Mouse (Mus musculus): ENCODE data around the gene Fnd3c2. TPM values are rescaled to one million over a fixed set of nuclear protein-coding genes. Genes with fewer than 3 reads are reported as not detected.
A peak's percentile ranks its signal among the peaks of the same experiment; 100 is the strongest.
"Not testable (repeated sequence)": the region's sequence is repeated elsewhere in the genome, so short reads cannot be mapped to it uniquely, and the experiment has no call there.

Gene Fnd3c2
- polyA plus RNA-seq (2014; fragmentation: Nextera tagmentation; extraction: Ambion mirVana), result not detected in 2 replicates

- no peaks in the 10 kb centered on the region for H3K4me1 ChIP-seq (replicated peaks; ENCODE audit: control insufficient read depth, insufficient read depth, low read length)
- DNase-seq (ENCODE audit: low spot score) (no peak), ATAC-seq (replicated peaks; ENCODE audit: low FRiP score) (no peak)
- H3K4me2 ChIP-seq (ENCODE audit: low read depth, low read length, severe bottlenecking), result no peak within 1 kb of the TSS
- H3K9me3 ChIP-seq (ENCODE audit: control insufficient read depth, low read length), result no peaks in the 10 kb centered on the region
- H3K4me3 ChIP-seq (ENCODE audit: low read depth, low read length), result no peak within 1 kb of the TSS
- no peaks in the 10 kb centered on the region for H3K27me3 ChIP-seq (ENCODE audit: control insufficient read depth, insufficient read depth, low read length)
- no peaks in the 10 kb centered on the region for H3K36me3 ChIP-seq (ENCODE audit: control insufficient read depth, insufficient read depth, low read length)
- 85% methylated on average over 4 of the region's 4 CpGs for WGBS
- no peak within 1 kb of the TSS for H3K9ac ChIP-seq (ENCODE audit: low read length)
- no peak within 1 kb of the TSS for H3K27ac ChIP-seq (ENCODE audit: low read depth, low read length)
Observed at GRCm38 (mm10) chrX:106255276-106255675, at the start of gene Fnd3c2. Gene Fnd3c2, minus strand, starts transcription at chrX:106255376.

- no peak overlapping the region for H3K4me3 ChIP-seq (ENCODE audit: low read depth, low read length)
- H3K27ac ChIP-seq (ENCODE audit: low read depth, low read length), result no peak overlapping the region
- DNase-seq (ENCODE audit: low spot score), result no peak
- no peak overlapping the region for H3K4me2 ChIP-seq (ENCODE audit: low read depth, low read length, severe bottlenecking)
- no peaks in the 10 kb centered on the region for H3K9me3 ChIP-seq (ENCODE audit: control insufficient read depth, low read length)
- H3K4me1 ChIP-seq (replicated peaks; ENCODE audit: control insufficient read depth, insufficient read depth, low read length), result no peaks in the 10 kb centered on the region
- H3K36me3 ChIP-seq (ENCODE audit: control insufficient read depth, insufficient read depth, low read length), result no peaks in the 10 kb centered on the region
- 91% methylated on average over 2 of the region's 2 CpGs for WGBS
- no peak overlapping the region for H3K9ac ChIP-seq (ENCODE audit: low read length)
- no peaks in the 10 kb centered on the region for H3K27me3 ChIP-seq (ENCODE audit: control insufficient read depth, insufficient read depth, low read length)
- no peak for ATAC-seq (replicated peaks; ENCODE audit: low FRiP score)
Observed at GRCm38 (mm10) chrX:106284441-106284840, 29.3 kb upstream of the Fnd3c2 start.

GRCm38 (mm10) chrX:106221058-106221457 is 34.1 kb downstream of the Fnd3c2 start, which contains the start of gene Taf9b:
Gene Taf9b, minus strand, starts transcription at chrX:106221158.
- Histone ChIP-seq H3K4me3 (ENCODE audit: low read depth, low read length) (peak within 1 kb of the TSS; percentile 48; the same call in 1 of the 2 replicates), H3K36me3 (ENCODE audit: control insufficient read depth, insufficient read depth, low read length) (no peaks in the 10 kb centered on the region), H3K9me3 (ENCODE audit: control insufficient read depth, low read length) (no peaks in the 10 kb centered on the region; the same call in 1 of the 2 replicates), H3K4me1 (replicated peaks; ENCODE audit: control insufficient read depth, insufficient read depth, low read length) (no peaks in the 10 kb centered on the region), H3K27me3 (ENCODE audit: control insufficient read depth, insufficient read depth, low read length) (no peaks in the 10 kb centered on the region), H3K4me2 (ENCODE audit: low read depth, low read length, severe bottlenecking) (peak within 1 kb of the TSS; percentile 49; the same call in 1 of the 2 replicates), H3K9ac (ENCODE audit: low read length) (no peak within 1 kb of the TSS), H3K27ac (ENCODE audit: low read depth, low read length) (no peak within 1 kb of the TSS)
- 92% methylated on average over 19 of the region's 25 CpGs for WGBS
- no peak for DNase-seq (ENCODE audit: low spot score)
- no peak for ATAC-seq (replicated peaks; ENCODE audit: low FRiP score)

- Histone ChIP-seq H3K36me3 (ENCODE audit: control insufficient read depth, insufficient read depth, low read length) (no peaks in the 10 kb centered on the region), H3K4me1 (replicated peaks; ENCODE audit: control insufficient read depth, insufficient read depth, low read length) (no peaks in the 10 kb centered on the region), H3K9ac (ENCODE audit: low read length) (peak overlapping the region; percentile 68), H3K27me3 (ENCODE audit: control insufficient read depth, insufficient read depth, low read length) (no peaks in the 10 kb centered on the region), H3K9me3 (ENCODE audit: control insufficient read depth, low read length) (no peaks in the 10 kb centered on the region; the same call in 1 of the 2 replicates), H3K4me3 (ENCODE audit: low read depth, low read length) (peak overlapping the region; percentile 48), H3K27ac (ENCODE audit: low read depth, low read length) (peak overlapping the region; percentile 50; the same call in 1 of the 2 replicates), H3K4me2 (ENCODE audit: low read depth, low read length, severe bottlenecking) (peak overlapping the region; percentile 49)
- 25% methylated on average over 58 of the region's 60 CpGs for WGBS
- peak; percentile 94 for ATAC-seq (replicated peaks; ENCODE audit: low FRiP score)
- peak; percentile 80 for DNase-seq (ENCODE audit: low spot score)
Observed at GRCm38 (mm10) chrX:106219171-106220032, 35.8 kb downstream of the Fnd3c2 start.

GRCm38 (mm10) chrX:106209100-106209499 is 46.1 kb downstream of the Fnd3c2 start:
- no peaks in the 10 kb centered on the region for H3K4me1 ChIP-seq (replicated peaks; ENCODE audit: control insufficient read depth, insufficient read depth, low read length)
- H3K4me3 ChIP-seq (ENCODE audit: low read depth, low read length), result no peak overlapping the region
- whole genome bisulfite sequencing, result 87% methylated on average over 2 of the region's 2 CpGs
- H3K9me3 ChIP-seq (ENCODE audit: control insufficient read depth, low read length), result no peaks in the 10 kb centered on the region
- no peak overlapping the region for H3K27ac ChIP-seq (ENCODE audit: low read depth, low read length)
- H3K4me2 ChIP-seq (ENCODE audit: low read depth, low read length, severe bottlenecking), result no peak overlapping the region
- H3K36me3 ChIP-seq (ENCODE audit: control insufficient read depth, insufficient read depth, low read length), result no peaks in the 10 kb centered on the region
- H3K27me3 ChIP-seq (ENCODE audit: control insufficient read depth, insufficient read depth, low read length), result no peaks in the 10 kb centered on the region
- no peak overlapping the region for H3K9ac ChIP-seq (ENCODE audit: low read length)
- DNase-seq (ENCODE audit: low spot score) (no peak), ATAC-seq (replicated peaks; ENCODE audit: low FRiP score) (no peak)

- Histone ChIP-seq H3K27me3 (ENCODE audit: control insufficient read depth, insufficient read depth, low read length) (no peaks in the 10 kb centered on the region), H3K9ac (ENCODE audit: low read length) (no peak overlapping the region), H3K9me3 (ENCODE audit: control insufficient read depth, low read length) (no peaks in the 10 kb centered on the region), H3K4me2 (ENCODE audit: low read depth, low read length, severe bottlenecking) (no peak overlapping the region), H3K4me3 (ENCODE audit: low read depth, low read length) (no peak overlapping the region), H3K4me1 (replicated peaks; ENCODE audit: control insufficient read depth, insufficient read depth, low read length) (no peaks in the 10 kb centered on the region), H3K27ac (ENCODE audit: low read depth, low read length) (no peak overlapping the region), H3K36me3 (ENCODE audit: control insufficient read depth, insufficient read depth, low read length) (no peaks in the 10 kb centered on the region; the same call in 1 of the 2 replicates)
- no peak for DNase-seq (ENCODE audit: low spot score)
- WGBS, result 89% methylated on average over 5 of the region's 5 CpGs
- no peak for ATAC-seq (replicated peaks; ENCODE audit: low FRiP score)
Observed at GRCm38 (mm10) chrX:106198904-106199303, 56.3 kb downstream of the Fnd3c2 start.

- no peaks in the 10 kb centered on the region; the same call in 1 of the 2 replicates for H3K36me3 ChIP-seq (ENCODE audit: control insufficient read depth, insufficient read depth, low read length)
- no peak overlapping the region for H3K27ac ChIP-seq (ENCODE audit: low read depth, low read length)
- WGBS, result 71% methylated on average over 5 of the region's 5 CpGs
- H3K9me3 ChIP-seq (ENCODE audit: control insufficient read depth, low read length), result no peaks in the 10 kb centered on the region
- H3K4me1 ChIP-seq (replicated peaks; ENCODE audit: control insufficient read depth, insufficient read depth, low read length), result no peaks in the 10 kb centered on the region
- no peak overlapping the region for H3K4me3 ChIP-seq (ENCODE audit: low read depth, low read length)
- ATAC-seq (replicated peaks; ENCODE audit: low FRiP score) (no peak), DNase-seq (ENCODE audit: low spot score) (no peak)
- no peaks in the 10 kb centered on the region for H3K27me3 ChIP-seq (ENCODE audit: control insufficient read depth, insufficient read depth, low read length)
- H3K9ac ChIP-seq (ENCODE audit: low read length), result no peak overlapping the region
- H3K4me2 ChIP-seq (ENCODE audit: low read depth, low read length, severe bottlenecking), result no peak overlapping the region
Observed at GRCm38 (mm10) chrX:106197308-106197707, 57.9 kb downstream of the Fnd3c2 start.

- not testable (repeated sequence) for H3K9me3 ChIP-seq (ENCODE audit: control insufficient read depth, low read length); H3K27me3 ChIP-seq (ENCODE audit: control insufficient read depth, insufficient read depth, low read length); H3K4me2 ChIP-seq (ENCODE audit: low read depth, low read length, severe bottlenecking); H3K4me1 ChIP-seq (replicated peaks; ENCODE audit: control insufficient read depth, insufficient read depth, low read length); ATAC-seq (replicated peaks; ENCODE audit: low FRiP score); H3K9ac ChIP-seq (ENCODE audit: low read length); DNase-seq (ENCODE audit: low spot score); H3K36me3 ChIP-seq (ENCODE audit: control insufficient read depth, insufficient read depth, low read length); H3K4me3 ChIP-seq (ENCODE audit: low read depth, low read length); H3K27ac ChIP-seq (ENCODE audit: low read depth, low read length)
- 91% methylated on average over 5 of the region's 6 CpGs for WGBS
Observed at GRCm38 (mm10) chrX:106194361-106194760, 60.8 kb downstream of the Fnd3c2 start.
